ENCODE assay signal across 8 mouse cellular contexts in the genomic region with DNA sequence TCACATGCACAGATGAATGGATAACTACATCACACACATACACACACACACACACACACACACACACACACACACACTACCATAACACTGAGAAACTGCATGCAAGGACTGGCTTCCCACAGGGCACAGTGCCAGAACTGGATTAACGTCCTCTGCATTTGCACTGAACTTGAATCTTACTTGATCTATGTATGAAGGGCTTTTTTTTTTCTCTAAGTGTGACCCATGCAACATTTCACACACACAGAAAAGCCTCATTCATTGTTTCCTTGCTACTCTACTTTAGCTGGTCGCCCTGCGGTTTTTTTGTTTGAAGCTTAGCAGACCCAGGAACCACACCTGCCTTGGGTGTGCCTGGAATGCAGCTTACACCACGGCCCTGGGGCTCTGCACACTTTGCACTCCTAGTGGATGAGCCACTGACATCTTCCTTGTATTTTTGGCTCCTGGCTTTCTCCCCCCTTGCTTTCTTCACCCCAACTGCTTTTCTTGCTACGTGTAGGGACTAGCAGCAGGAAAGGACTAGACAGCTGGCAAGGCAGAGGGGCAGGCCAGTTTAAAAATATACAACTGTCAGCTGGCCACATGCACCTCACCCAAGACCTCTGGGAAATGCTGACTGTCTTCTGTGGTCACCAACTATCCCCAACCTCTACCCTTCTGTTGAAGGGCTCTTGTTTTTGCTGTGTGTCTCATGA. TPM values are rescaled to one million over a fixed set of nuclear protein-coding genes. Genes with fewer than 3 reads are reported as not detected.
DNase-seq lines count a peak whose midpoint lies in the region; ATAC-seq and TF ChIP-seq lines count a peak whose summit lies in the region.

No protein-coding gene starts in this region.

- DNase-seq in embryonic facial prominence, embryonic 10.5 days (ENCODE audit: low spot score): no peak
- DNase-seq in midbrain, embryonic 14.5 days: peak; percentile 31
- peak; percentile 51 for DNase-seq in limb, embryonic 14.5 days (ENCODE audit: low spot score)
- DNase-seq in thymus, postnatal 10 days (ENCODE audit: low spot score in 2 of 2): peak; percentile 45 to 55
- no peak for DNase-seq in cerebellum, adult 2 months
- no peak for DNase-seq in urinary bladder, adult 2 months (ENCODE audit: low spot score)

- no peaks in the 10 kb centered on the region for H3K27me3 ChIP-seq in embryonic facial prominence, embryonic 12.5 days
- no peaks in the 10 kb centered on the region for H3K27me3 ChIP-seq in embryonic facial prominence, embryonic 10.5 days (replicated peaks; ENCODE audit: low read depth, poor library complexity, severe bottlenecking)
- no peaks in the 10 kb centered on the region for H3K27me3 ChIP-seq in midbrain, embryonic 14.5 days (ENCODE audit: control insufficient read depth, insufficient read depth, low read length)
- H3K27me3 ChIP-seq in midbrain, embryonic 13.5 days: no peaks in the 10 kb centered on the region
- H3K27me3 ChIP-seq in limb, embryonic 14.5 days (ENCODE audit: control insufficient read depth, insufficient read depth, low read length): no peaks in the 10 kb centered on the region
- H3K27me3 ChIP-seq in cerebellum, adult 2 months (ENCODE audit: control insufficient read depth, insufficient read depth, low read length): no peaks in the 10 kb centered on the region

- WGBS in embryonic facial prominence, embryonic 12.5 days: 54% methylated on average over 5 of the region's 5 CpGs
- 66% methylated on average over 5 of the region's 5 CpGs for WGBS in embryonic facial prominence, embryonic 10.5 days
- WGBS in midbrain, embryonic 14.5 days: 46% methylated on average over 5 of the region's 5 CpGs
- 49% methylated on average over 5 of the region's 5 CpGs for WGBS in midbrain, embryonic 13.5 days
- WGBS in limb, embryonic 14.5 days: 44% methylated on average over 5 of the region's 5 CpGs
- 49% methylated on average over 5 of the region's 5 CpGs for WGBS in cerebellum, adult 2 months

- 0 out of 2 replicates have a peak overlapping the region, but pooled peaks have one; percentile 19 for H3K27ac ChIP-seq in embryonic facial prominence, embryonic 12.5 days
- H3K27ac ChIP-seq in embryonic facial prominence, embryonic 10.5 days (replicated peaks): no peak overlapping the region
- H3K27ac ChIP-seq in midbrain, embryonic 14.5 days (replicated peaks; ENCODE audit: low read depth, low read length): no peak overlapping the region
- H3K27ac ChIP-seq in midbrain, embryonic 13.5 days: no peak overlapping the region
- H3K27ac ChIP-seq in limb, embryonic 14.5 days (replicated peaks; ENCODE audit: low read depth, low read length): peak overlapping the region; percentile 15
- no peak overlapping the region for H3K27ac ChIP-seq in cerebellum, adult 2 months (ENCODE audit: insufficient read depth, low read length)

- no peaks in the 10 kb centered on the region for H3K36me3 ChIP-seq in embryonic facial prominence, embryonic 12.5 days
- H3K36me3 ChIP-seq in embryonic facial prominence, embryonic 10.5 days (replicated peaks): no peaks in the 10 kb centered on the region
- H3K36me3 ChIP-seq in midbrain, embryonic 14.5 days (ENCODE audit: control insufficient read depth, insufficient read depth, low read length): no peaks in the 10 kb centered on the region
- H3K36me3 ChIP-seq in midbrain, embryonic 13.5 days: no peaks in the 10 kb centered on the region
- H3K36me3 ChIP-seq in limb, embryonic 14.5 days (ENCODE audit: control insufficient read depth, insufficient read depth, low read length): no peaks in the 10 kb centered on the region

- no peaks in the 10 kb centered on the region for H3K4me1 ChIP-seq in embryonic facial prominence, embryonic 12.5 days
- H3K4me1 ChIP-seq in embryonic facial prominence, embryonic 10.5 days: peaks cover 16% of the 10 kb centered on the region
- H3K4me1 ChIP-seq in midbrain, embryonic 14.5 days (ENCODE audit: control insufficient read depth, insufficient read depth, low read length): no peaks in the 10 kb centered on the region
- H3K4me1 ChIP-seq in midbrain, embryonic 13.5 days (replicated peaks): peaks cover 3% of the 10 kb centered on the region; the same call in 1 of the 2 replicates
- H3K4me1 ChIP-seq in limb, embryonic 14.5 days (ENCODE audit: control insufficient read depth, insufficient read depth, low read length): no peaks in the 10 kb centered on the region
- no peaks in the 10 kb centered on the region for H3K4me1 ChIP-seq in cerebellum, adult 2 months (ENCODE audit: control insufficient read depth, insufficient read depth, low read length)

- TF ChIP-seq CTCF in cerebellum, adult 2 months (IDR thresholded peaks at IDR 0.05; ENCODE audit: borderline replicate concordance, insufficient read depth, low read depth, low read length): no peak

- H3K9me3 ChIP-seq in embryonic facial prominence, embryonic 12.5 days: no peaks in the 10 kb centered on the region
- no peaks in the 10 kb centered on the region for H3K9me3 ChIP-seq in embryonic facial prominence, embryonic 10.5 days
- H3K9me3 ChIP-seq in midbrain, embryonic 14.5 days (ENCODE audit: control insufficient read depth, low read length): no peaks in the 10 kb centered on the region
- no peaks in the 10 kb centered on the region for H3K9me3 ChIP-seq in midbrain, embryonic 13.5 days
- H3K9me3 ChIP-seq in limb, embryonic 14.5 days (ENCODE audit: control insufficient read depth, low read length): no peaks in the 10 kb centered on the region

- ATAC-seq in embryonic facial prominence, embryonic 12.5 days (ENCODE audit: insufficient number of reproducible peaks, insufficient read depth, low FRiP score, low TSS enrichment): no peak
- ATAC-seq in midbrain, embryonic 14.5 days (ENCODE audit: low FRiP score, low TSS enrichment): no peak
- ATAC-seq in midbrain, embryonic 13.5 days: no peak
- ATAC-seq in limb, embryonic 14.5 days (ENCODE audit: low FRiP score, low read depth): peak; percentile 44; the same call in 1 of the 2 replicates

- no peak overlapping the region for H3K4me3 ChIP-seq in embryonic facial prominence, embryonic 12.5 days
- H3K4me3 ChIP-seq in embryonic facial prominence, embryonic 10.5 days: no peak overlapping the region
- H3K4me3 ChIP-seq in midbrain, embryonic 14.5 days (replicated peaks; ENCODE audit: low read depth, low read length): no peak overlapping the region
- no peak overlapping the region for H3K4me3 ChIP-seq in midbrain, embryonic 13.5 days (replicated peaks)
- H3K4me3 ChIP-seq in limb, embryonic 14.5 days (replicated peaks; ENCODE audit: low read length): no peak overlapping the region
- no peak overlapping the region for H3K4me3 ChIP-seq in cerebellum, adult 2 months (replicated peaks; ENCODE audit: insufficient read depth, low read depth, low read length)

- H3K4me2 ChIP-seq in embryonic facial prominence, embryonic 12.5 days (replicated peaks): no peak overlapping the region
- H3K4me2 ChIP-seq in midbrain, embryonic 14.5 days (ENCODE audit: low read length): no peak overlapping the region
- H3K4me2 ChIP-seq in midbrain, embryonic 13.5 days (replicated peaks): no peak overlapping the region
- H3K4me2 ChIP-seq in limb, embryonic 14.5 days (replicated peaks; ENCODE audit: low read depth, low read length, severe bottlenecking): no peak overlapping the region

- no peak overlapping the region for H3K9ac ChIP-seq in embryonic facial prominence, embryonic 12.5 days
- H3K9ac ChIP-seq in midbrain, embryonic 14.5 days (replicated peaks; ENCODE audit: low read length): no peak overlapping the region
- no peak overlapping the region for H3K9ac ChIP-seq in midbrain, embryonic 13.5 days (replicated peaks)
- H3K9ac ChIP-seq in limb, embryonic 14.5 days (ENCODE audit: low read depth, low read length, severe bottlenecking): no peak overlapping the region

- no peak for TF ChIP-seq POLR2A in limb, embryonic 14.5 days (IDR thresholded peaks at IDR 0.05; ENCODE audit: borderline replicate concordance, extremely low read depth, insufficient read depth, insufficient read length)
- TF ChIP-seq POLR2A in cerebellum, adult 2 months (IDR thresholded peaks at IDR 0.05; ENCODE audit: borderline replicate concordance, insufficient read depth, low read length): no peak

RNA-seq across cellular contexts. Expression of gene Atp1b3, which starts 51.8 kb away (rescaled TPM):
- polyA plus RNA-seq in embryonic facial prominence, embryonic 12.5 days (2016; fragmentation: Nextera tagmentation; extraction: Ambion mirVana): 136 and 137 TPM in 2 replicates
- polyA plus RNA-seq in embryonic facial prominence, embryonic 10.5 days (2016; fragmentation: Nextera tagmentation; extraction: Ambion mirVana): 147 and 160 TPM in 2 replicates
- polyA plus RNA-seq in midbrain, embryonic 14.5 days (2014; fragmentation: Nextera tagmentation; extraction: Ambion mirVana): 142 and 183 TPM in 2 replicates
- polyA plus RNA-seq in midbrain, embryonic 13.5 days (2015; fragmentation: Nextera tagmentation; extraction: Ambion mirVana): 168 and 178 TPM in 2 replicates
- 69.1 and 81.2 TPM in 2 replicates for polyA plus RNA-seq in limb, embryonic 14.5 days (2012; rRNA removed)
- 134 and 138 TPM in 2 replicates for polyA plus RNA-seq in limb, embryonic 14.5 days (2014; fragmentation: Nextera tagmentation; extraction: Ambion mirVana)
- polyA plus RNA-seq in cerebellum, adult 2 months (2012; rRNA removed): 179 and 202 TPM in 2 replicates
- polyA plus RNA-seq in urinary bladder, adult 2 months (2012; rRNA removed): 120 and 149 TPM in 2 replicates

Comparison
In these comparisons a context has a peak if more than half of its experiments do, and no peak if none do; other contexts are left out.
1. H3K27ac ChIP-seq: peak in embryonic facial prominence, embryonic 12.5 days (single experiment) and limb, embryonic 14.5 days (single experiment); none in embryonic facial prominence, embryonic 10.5 days (single experiment), midbrain, embryonic 14.5 days (single experiment), midbrain, embryonic 13.5 days (single experiment) and cerebellum, adult 2 months (single experiment).
2. DNase-seq: peak in midbrain, embryonic 14.5 days (single experiment), limb, embryonic 14.5 days (single experiment) and thymus, postnatal 10 days (2 of 2); none in embryonic facial prominence, embryonic 10.5 days (single experiment), cerebellum, adult 2 months (0 of 2) and urinary bladder, adult 2 months (single experiment).